Mouse (Mus musculus): ENCODE measurements around the gene Arhgap9. TPM values are rescaled to one million over a fixed set of nuclear protein-coding genes. Genes with fewer than 3 reads are reported as not detected.

The Arhgap9 gene
- total and polyA plus RNA-seq, 3 experiments = 32.4 to 44.7 (median 33.7) TPM

GRCm38 (mm10) chr10:127351719-127352118 is 30.0 kb downstream of the Arhgap9 start (continued):
- no peak for TF ChIP-seq JUN (IDR thresholded peaks at IDR 0.05; ENCODE audit: insufficient read depth, low read depth, low read length)
- peak; percentile 61 for TF ChIP-seq ETS1 (conservative IDR thresholded peaks at IDR 0.05; ENCODE audit: low read depth, low read length)
- TF ChIP-seq MAX (IDR thresholded peaks at IDR 0.05; ENCODE audit: low read length) = peak; percentile 88; the same call in 1 of the 2 replicates
- TF ChIP-seq ZC3H11A (IDR thresholded peaks at IDR 0.05; ENCODE audit: low read depth, low read length) = no peak
- TF ChIP-seq CHD2 (IDR thresholded peaks at IDR 0.05; ENCODE audit: low read length) = peak; percentile 76; the same call in 1 of the 2 replicates
- no peak for TF ChIP-seq BHLHE40 (IDR thresholded peaks at IDR 0.05; ENCODE audit: low read depth, low read length)
- peak; percentile 53 for TF ChIP-seq CHD1 (IDR thresholded peaks at IDR 0.05; ENCODE audit: low read depth, low read length)
- TF ChIP-seq PAX5 (IDR thresholded peaks at IDR 0.05; ENCODE audit: low read length) = no peak
- peak; percentile 90 for TF ChIP-seq TBP (conservative IDR thresholded peaks at IDR 0.05; ENCODE audit: low read depth, low read length)
- TF ChIP-seq E2F4 (IDR thresholded peaks at IDR 0.05; ENCODE audit: insufficient replicate concordance, low read depth, low read length) = no peak
- peak; percentile 76; the same call in 1 of the 2 replicates for TF ChIP-seq MAZ (IDR thresholded peaks at IDR 0.05; ENCODE audit: low read depth, low read length)

GRCm38 (mm10) chr10:127352187-127352586 is 30.4 kb downstream of the Arhgap9 start:
- Histone ChIP-seq H3K4me2 (ENCODE audit: insufficient read depth, low read depth, poor library complexity, severe bottlenecking) (peak overlapping the region; percentile 73; the same call in 1 of the 2 replicates), H3K4me3 (replicated peaks in 1 of 3; ENCODE audit: low read depth in 2 of 3, low read length in 2 of 3, poor library complexity in 1 of 3) (peak overlapping the region; percentile 62 to 86 (median 72)), H3K79me2 (replicated peaks; ENCODE audit: control insufficient read depth, extremely low read depth, insufficient read depth, poor library complexity, severe bottlenecking) (no peaks in the 10 kb centered on the region), H3K9me3 (replicated peaks; ENCODE audit: low read length) (peaks cover 3% of the 10 kb centered on the region), H3K36me3 (replicated peaks in 1 of 2; ENCODE audit: control insufficient read depth in 1 of 2, insufficient read depth in 1 of 2, low read length in 1 of 2) (peaks cover 10 to 37% of the 10 kb centered on the region in 2 experiments), H3K27me3 (replicated peaks) (no peaks in the 10 kb centered on the region), H3K4me1 (ENCODE audit: control insufficient read depth in 1 of 2, insufficient read depth in 2 of 2) (peaks cover 21 to 38% of the 10 kb centered on the region in 2 experiments), H3K9ac (ENCODE audit: insufficient read depth, low read depth) (peak overlapping the region; percentile 95), H3K27ac (ENCODE audit: insufficient read depth, low read depth) (peak overlapping the region; percentile 88)
- in situ Hi-C loops (cut with MboI; ENCODE audit: low pct_ligation_motif_present, low pct_unique_long_range_greater_than_20kb, low sequenced_read_pairs) = no loop called here
- dilution Hi-C loops (cut with MboI; ENCODE audit: extremely low pct_ligation_motif_present, extremely low pct_unique_long_range_greater_than_20kb, low sequenced_read_pairs) = no loop called here
- peak; percentile 52 for DNase-seq (ENCODE audit: extremely low read depth)
- TF ChIP-seq EP300 (IDR thresholded peaks at IDR 0.05; ENCODE audit: low read length) = 0 out of 2 replicates have a peak, but pooled peaks have one; percentile 9
- TF ChIP-seq ZMIZ1 (IDR thresholded peaks at IDR 0.05; ENCODE audit: low read depth, low read length) = no peak
- TF ChIP-seq MYC (IDR thresholded peaks at IDR 0.05; ENCODE audit: low read depth, low read length) = no peak
- TF ChIP-seq UBTF (IDR thresholded peaks at IDR 0.05; ENCODE audit: low read depth, low read length) = no peak
- no peak for TF ChIP-seq MAFK (IDR thresholded peaks at IDR 0.05; ENCODE audit: insufficient replicate concordance, low read length)
- no peak for TF ChIP-seq E2F4 (IDR thresholded peaks at IDR 0.05; ENCODE audit: insufficient replicate concordance, low read depth, low read length)
- TF ChIP-seq GABPA (IDR thresholded peaks at IDR 0.05; ENCODE audit: insufficient replicate concordance, low read depth, low read length) = no peak
- no peak for TF ChIP-seq RAD21 (IDR thresholded peaks at IDR 0.05; ENCODE audit: low read depth, low read length)
- peak; percentile 32; the same call in 1 of the 2 replicates for TF ChIP-seq IRF4 (IDR thresholded peaks at IDR 0.05; ENCODE audit: low read depth, low read length)
- no peak; the same call in 1 of the 2 replicates for TF ChIP-seq MAX (IDR thresholded peaks at IDR 0.05; ENCODE audit: low read length)
- no peak for TF ChIP-seq ZNF384 (IDR thresholded peaks at IDR 0.05; ENCODE audit: low read depth, low read length)
- TF ChIP-seq NELFE (IDR thresholded peaks at IDR 0.05; ENCODE audit: low read depth, low read length) = 0 out of 2 replicates have a peak, but pooled peaks have one; percentile 1
- no peak for TF ChIP-seq JUND (conservative IDR thresholded peaks at IDR 0.05; ENCODE audit: low read depth, low read length)
- TF ChIP-seq BHLHE40 (IDR thresholded peaks at IDR 0.05; ENCODE audit: low read depth, low read length) = no peak
- peak in 1 of 2 experiments; percentile 16; a peak in 1 of 4 replicates for TF ChIP-seq CTCF (conservative IDR thresholded peaks at IDR 0.05 in 1 of 2, IDR thresholded peaks at IDR 0.05 in 1 of 2; ENCODE audit: low read depth in 2 of 2, low read length in 2 of 2)
- TF ChIP-seq TCF12 (IDR thresholded peaks at IDR 0.05; ENCODE audit: low read depth, low read length) = peak; percentile 81
- TF ChIP-seq MXI1 (IDR thresholded peaks at IDR 0.05; ENCODE audit: low read depth, low read length) = no peak; the same call in 1 of the 2 replicates
- no peak for TF ChIP-seq ZKSCAN1 (IDR thresholded peaks at IDR 0.05; ENCODE audit: borderline replicate concordance, low read depth, low read length)
- peak; percentile 59; the same call in 1 of the 2 replicates for TF ChIP-seq ETS1 (conservative IDR thresholded peaks at IDR 0.05; ENCODE audit: low read depth, low read length)
- TF ChIP-seq ELF1 (IDR thresholded peaks at IDR 0.05; ENCODE audit: low read depth, low read length) = no peak
- no peak for TF ChIP-seq HCFC1 (IDR thresholded peaks at IDR 0.05; ENCODE audit: low read depth, low read length)
- TF ChIP-seq RCOR1 (conservative IDR thresholded peaks at IDR 0.05; ENCODE audit: low read depth, low read length) = no peak
- TF ChIP-seq PAX5 (IDR thresholded peaks at IDR 0.05; ENCODE audit: low read length) = no peak
- TF ChIP-seq KAT2A (IDR thresholded peaks at IDR 0.05; ENCODE audit: insufficient replicate concordance, low read length) = no peak
- TF ChIP-seq CHD2 (IDR thresholded peaks at IDR 0.05; ENCODE audit: low read length) = no peak
- TF ChIP-seq SIN3A (IDR thresholded peaks at IDR 0.05; ENCODE audit: low read length) = no peak
- no peak for TF ChIP-seq ZC3H11A (IDR thresholded peaks at IDR 0.05; ENCODE audit: low read depth, low read length)
- TF ChIP-seq SMC3 (IDR thresholded peaks at IDR 0.05; ENCODE audit: low read depth, low read length) = no peak
- no peak for TF ChIP-seq USF1 (IDR thresholded peaks at IDR 0.05; ENCODE audit: low read depth, low read length)
- TF ChIP-seq POLR2AphosphoS2 (IDR thresholded peaks at IDR 0.05; ENCODE audit: low read depth, low read length) = no peak

Measured in CH12.LX (cell line).